Mouse (Mus musculus) CH12F3 (cell line): Measurements from ENCODE around the gene Zc4h2.

ENCODE experiments used
- in situ Hi-C: fragments of 300-500 bp; cut with MboI; formaldehyde crosslinking; loops from 2 replicates; pipeline ENCODE4 v1.14.3; 2020; ENCODE audit warnings: low sequenced_read_pairs

The Zc4h2 gene

GRCm38 (mm10) chrX:95657804-95658599 lies at the start of gene Zc4h2:
TSS of gene Zc4h2 (minus strand) at chrX:95658509.
- in situ Hi-C loops = no loop called here

- in situ Hi-C loops = no loop called here
These were observed 28.8 kb upstream of the Zc4h2 start for GRCm38 (mm10) chrX:95687119-95687518.

GRCm38 (mm10) chrX:95682206-95682605 lies 23.9 kb upstream of the Zc4h2 start:
- in situ Hi-C loops = no loop called here

DNA sequence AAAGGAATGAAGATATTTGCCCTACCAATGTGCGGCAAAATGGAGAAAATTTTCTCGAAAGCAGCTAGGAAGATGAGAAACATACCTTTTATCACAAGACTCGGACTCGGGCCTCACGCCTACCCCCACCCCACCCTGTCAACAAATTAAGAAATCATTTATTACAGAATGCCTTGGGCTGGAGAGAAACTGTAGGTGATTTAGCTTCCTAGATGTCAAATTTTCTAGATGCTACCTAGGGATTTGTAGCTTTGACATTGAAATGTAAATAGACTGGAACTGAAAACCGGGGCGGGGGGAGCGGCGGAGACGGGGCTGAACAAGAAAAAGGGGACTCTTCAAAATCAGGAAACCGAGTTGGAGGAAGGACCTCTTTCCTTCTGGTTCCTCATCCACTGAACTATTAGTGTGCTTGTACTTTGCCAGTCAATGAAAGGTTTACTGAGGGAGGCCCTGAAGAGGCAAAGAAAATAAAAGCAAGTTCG lies 333 bp upstream of the Zc4h2 start:
- in situ Hi-C loops = no loop called here

DNA sequence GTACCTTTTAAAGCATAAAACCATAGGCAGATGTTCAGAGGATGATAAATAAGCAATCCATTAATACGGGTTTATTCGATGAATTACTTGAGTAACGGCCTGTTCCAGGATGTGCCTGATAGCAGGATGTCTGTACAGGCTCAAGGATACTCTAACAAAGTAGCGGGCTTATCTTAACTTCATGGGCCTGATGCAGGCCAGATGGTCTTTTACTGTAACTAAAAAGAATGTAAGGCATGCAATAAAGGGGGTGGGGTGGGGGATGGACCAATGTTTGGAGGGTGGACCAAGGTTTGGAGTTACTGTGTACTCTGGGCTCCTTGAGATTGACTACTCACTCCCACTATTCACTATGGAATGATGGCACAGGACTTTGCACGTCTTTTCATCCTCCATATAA lies 57.7 kb downstream of the Zc4h2 start:
- in situ Hi-C loops = no loop called here
